Mouse (Mus musculus) CD4-positive, CD25-positive, alpha-beta regulatory T cell, adult 2 months (primary cell): ENCODE data around the gene Lars2.

ENCODE experiments used
- DNase-seq: peaks from one replicate; pipeline ENCODE4 v3.0.0-alpha.2; 2012; ENCODE audit warnings: low read depth, low spot score

Lars2 gene

GRCm38 (mm10) chr9:123475569-123475968 lies 108.8 kb downstream of the Lars2 start:
- no peak for DNase-seq

- DNase-seq = no peak
These were observed 111.4 kb downstream of the Lars2 start for GRCm38 (mm10) chr9:123478031-123478585.

DNA sequence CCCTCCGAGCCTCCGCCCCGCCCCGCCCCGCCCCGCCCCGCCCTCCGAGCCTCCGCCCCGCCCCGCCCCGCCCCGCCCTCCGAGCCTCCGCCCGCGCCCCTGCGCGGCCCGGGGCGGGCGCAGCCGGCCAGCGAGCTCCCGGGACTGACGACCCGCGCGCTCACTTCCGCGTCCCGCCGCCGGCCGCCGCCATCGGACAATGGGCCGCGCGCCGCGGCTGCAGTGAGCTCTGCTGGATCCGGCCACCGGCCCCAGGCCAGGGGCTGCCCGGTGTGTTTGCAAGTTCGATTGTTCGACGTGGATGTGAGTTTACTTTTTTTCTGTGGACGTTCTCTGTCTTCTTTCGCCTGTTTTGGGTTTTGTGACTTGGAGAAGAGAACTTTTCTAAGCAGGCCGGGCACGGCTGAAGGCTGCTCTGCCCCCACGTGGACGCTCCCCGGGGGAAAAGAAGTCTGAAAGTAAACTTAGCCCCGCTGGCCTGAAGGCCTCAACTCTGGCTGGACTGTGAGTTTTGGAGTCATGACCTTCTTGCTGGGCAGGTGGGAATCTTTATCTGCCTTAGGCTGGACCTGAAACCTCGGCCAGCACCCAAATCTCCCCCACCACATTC lies 112.0 kb downstream of the Lars2 start, which contains the start of gene Limd1:
Gene Limd1, plus strand, starts transcription at position 121 of the 610 bp plus-strand sequence.
- DNase-seq = peak; percentile 77

DNA sequence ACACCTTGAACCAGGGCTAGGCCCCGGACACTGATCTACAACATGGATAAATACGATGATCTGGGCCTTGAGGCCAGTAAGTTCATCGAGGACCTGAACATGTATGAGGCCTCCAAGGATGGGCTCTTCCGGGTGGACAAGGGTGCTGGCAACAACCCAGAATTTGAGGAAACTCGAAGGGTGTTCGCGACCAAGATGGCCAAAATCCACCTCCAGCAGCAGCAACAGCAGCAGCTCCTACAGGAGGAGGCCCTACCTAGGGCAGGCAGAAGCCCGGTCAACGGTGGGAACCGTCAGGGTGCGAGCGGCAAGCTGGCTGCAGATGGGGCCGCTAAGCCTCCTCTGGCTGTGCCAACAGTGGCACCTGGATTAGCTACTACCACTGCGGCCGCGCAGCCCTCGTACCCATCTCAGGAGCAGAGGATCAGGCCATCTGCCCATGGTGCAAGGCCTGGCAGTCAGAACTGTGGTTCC lies 112.5 kb downstream of the Lars2 start:
- peak; percentile 33 for DNase-seq

GRCm38 (mm10) chr9:123479876-123480252 lies 113.1 kb downstream of the Lars2 start:
- no peak for DNase-seq

DNA sequence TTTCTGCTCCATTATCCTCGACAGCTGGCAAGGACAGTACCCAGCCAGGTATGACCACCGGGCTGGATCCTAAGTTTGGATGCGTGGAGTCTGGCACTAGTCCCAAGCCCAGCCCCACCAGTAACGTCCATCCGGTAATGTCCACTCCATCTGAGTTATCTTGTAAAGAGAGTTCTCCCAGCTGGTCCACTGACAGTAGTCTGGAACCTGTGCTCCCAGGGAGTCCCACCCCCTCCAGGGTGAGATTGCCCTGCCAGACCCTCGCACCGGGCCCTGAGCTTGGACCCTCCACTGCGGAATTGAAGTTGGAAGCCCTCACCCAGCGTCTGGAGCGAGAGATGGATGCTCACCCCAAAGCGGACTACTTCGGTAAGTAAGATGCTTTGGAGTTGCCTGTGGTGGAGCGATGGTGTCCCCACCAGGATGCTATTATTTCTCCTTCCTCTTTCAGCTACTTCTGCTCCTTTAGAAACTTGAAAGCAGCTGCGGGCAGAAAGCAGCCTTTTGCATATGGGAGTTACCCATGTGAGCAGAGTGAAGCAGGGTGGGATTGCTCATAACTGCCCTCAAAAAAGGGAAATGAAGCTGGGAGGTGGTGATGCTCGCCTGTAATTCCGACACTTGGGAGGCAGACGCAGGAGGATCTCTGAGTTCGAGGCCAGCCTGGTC lies 113.7 kb downstream of the Lars2 start:
- peak; percentile 21 for DNase-seq

DNA sequence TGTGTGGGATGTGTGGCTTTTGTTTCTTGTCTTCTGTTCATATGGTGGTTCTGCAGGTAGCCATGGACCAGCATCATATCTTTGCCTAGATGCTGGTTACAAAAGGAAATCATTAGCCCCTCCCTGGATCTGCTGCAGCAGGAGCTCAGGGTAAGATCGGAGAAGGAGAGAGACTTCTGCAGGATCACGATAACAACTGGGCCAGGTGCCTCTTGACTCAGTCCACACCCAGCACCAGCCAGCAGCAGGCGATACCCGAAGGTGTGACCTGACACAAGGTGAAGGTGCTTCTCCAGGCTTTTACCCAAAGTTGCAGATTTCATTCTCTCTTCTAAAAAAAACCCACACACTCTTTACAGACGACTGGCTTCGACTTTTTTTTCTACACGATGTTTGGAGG lies 114.4 kb downstream of the Lars2 start:
- DNase-seq = no peak

- no peak for DNase-seq
These were observed 116.9 kb downstream of the Lars2 start for GRCm38 (mm10) chr9:123483598-123483997.

GRCm38 (mm10) chr9:123484830-123485229 lies 118.1 kb downstream of the Lars2 start:
- DNase-seq = no peak

- no peak for DNase-seq
These were observed 118.8 kb downstream of the Lars2 start for GRCm38 (mm10) chr9:123485561-123485960.

DNA sequence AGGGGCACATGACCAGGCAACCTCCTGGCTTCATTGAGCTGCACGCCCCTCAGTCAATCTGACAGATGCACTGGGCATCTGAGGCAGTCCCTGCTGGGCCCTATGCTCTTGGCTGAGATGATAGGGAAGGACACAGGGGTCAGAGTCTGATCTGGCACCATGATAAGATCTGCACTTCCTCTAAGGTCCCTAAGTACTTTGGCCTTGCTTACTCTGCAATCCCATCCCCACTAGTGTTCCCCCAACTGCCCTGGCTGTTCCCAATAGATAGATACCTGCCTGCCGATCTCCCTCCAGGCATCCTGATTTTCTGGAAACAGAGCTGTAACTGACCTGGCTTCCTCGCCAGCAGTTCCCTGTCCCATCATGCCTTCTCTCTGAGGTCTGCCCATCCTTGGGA lies 119.9 kb downstream of the Lars2 start:
- no peak for DNase-seq

- DNase-seq = no peak
These were observed 122.3 kb downstream of the Lars2 start for GRCm38 (mm10) chr9:123489073-123489472.

DNA sequence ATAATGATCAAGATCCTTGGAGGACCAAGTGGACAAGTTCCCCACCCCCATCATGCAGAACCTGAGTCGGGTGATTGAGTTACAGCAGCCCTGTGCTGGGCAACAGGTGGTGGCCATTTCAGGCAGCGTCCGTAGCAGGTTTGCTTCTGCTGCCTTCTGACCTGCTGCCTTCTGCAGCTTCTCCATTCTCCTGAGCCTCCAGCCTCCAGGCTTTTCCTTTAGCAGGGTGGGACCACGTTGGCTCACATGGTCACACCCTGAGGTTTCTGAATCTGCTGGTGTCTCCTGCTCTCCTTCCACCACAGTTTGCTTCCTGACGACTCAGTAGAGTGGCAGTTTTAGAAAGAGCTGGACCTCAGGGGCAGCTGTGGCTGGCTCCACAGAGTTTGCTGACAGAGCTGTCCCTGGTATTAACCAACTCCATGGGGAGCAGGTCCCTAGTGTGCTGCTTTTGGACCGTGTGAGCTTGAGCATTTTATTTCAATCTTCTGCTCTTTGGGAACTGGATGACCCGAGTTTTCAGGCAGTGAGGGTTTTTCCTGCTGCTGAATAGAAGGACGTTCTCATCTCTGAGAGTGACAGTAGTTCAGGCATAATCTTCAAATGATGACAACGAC lies 123.1 kb downstream of the Lars2 start:
- no peak for DNase-seq

GRCm38 (mm10) chr9:123490930-123491329 lies 124.2 kb downstream of the Lars2 start:
- DNase-seq = no peak

DNA sequence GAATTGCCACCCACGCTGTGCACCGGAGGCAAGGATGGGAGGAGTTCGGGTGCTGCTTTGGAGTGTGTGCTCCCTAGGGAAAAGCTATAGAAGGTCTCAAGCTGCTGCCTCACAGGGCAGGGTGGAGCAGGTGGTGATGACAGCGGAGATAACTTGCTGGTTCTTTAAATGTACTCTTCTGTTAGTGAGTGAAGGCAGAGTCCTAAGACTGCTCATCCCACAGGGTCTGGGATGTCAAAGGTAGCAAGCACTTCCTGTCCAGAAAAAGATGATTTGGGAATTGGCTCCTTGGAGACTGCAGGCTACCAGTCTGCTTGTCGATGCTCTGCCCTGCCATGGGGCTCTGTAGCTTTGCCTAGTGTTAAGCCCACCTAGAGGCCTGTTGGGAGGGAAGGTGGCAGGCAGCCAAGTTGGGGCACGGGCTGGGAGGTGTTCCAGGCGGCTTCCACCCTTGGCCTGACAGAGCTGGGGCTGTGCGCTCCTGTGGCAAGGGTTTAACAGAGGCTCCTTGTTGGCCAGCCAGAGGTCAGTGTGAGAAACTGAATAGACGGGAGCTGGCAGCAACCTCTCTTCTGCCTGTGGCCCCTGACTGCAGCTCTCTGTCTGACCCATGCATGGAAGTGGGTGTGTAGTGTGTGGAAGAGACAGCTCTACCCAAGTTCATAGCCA lies 125.3 kb downstream of the Lars2 start:
- DNase-seq = no peak

DNA sequence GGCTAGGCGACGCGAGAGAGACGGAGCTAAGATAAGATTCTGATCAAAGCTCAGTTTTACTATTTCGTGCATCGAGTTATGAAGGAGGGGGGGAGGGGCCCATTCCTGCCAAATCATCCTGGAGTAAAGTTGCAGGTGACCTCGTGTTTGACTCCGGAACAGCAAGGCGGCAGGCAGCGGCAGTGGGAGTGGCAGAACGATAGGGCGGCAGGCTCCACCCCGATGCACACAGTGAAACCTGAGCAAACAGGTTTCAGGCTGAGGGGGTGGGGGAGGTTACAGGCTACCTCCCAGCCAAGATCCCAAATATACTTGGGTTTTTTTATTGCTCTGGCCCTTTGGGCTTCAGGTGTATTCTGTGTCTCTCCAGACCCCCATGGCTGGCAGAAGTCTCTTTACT lies 129.9 kb downstream of the Lars2 start:
- no peak for DNase-seq

GRCm38 (mm10) chr9:123497906-123498305 lies 131.2 kb downstream of the Lars2 start:
- peak; percentile 51 for DNase-seq

GRCm38 (mm10) chr9:123500480-123500879 lies 133.8 kb downstream of the Lars2 start:
- no peak for DNase-seq

DNA sequence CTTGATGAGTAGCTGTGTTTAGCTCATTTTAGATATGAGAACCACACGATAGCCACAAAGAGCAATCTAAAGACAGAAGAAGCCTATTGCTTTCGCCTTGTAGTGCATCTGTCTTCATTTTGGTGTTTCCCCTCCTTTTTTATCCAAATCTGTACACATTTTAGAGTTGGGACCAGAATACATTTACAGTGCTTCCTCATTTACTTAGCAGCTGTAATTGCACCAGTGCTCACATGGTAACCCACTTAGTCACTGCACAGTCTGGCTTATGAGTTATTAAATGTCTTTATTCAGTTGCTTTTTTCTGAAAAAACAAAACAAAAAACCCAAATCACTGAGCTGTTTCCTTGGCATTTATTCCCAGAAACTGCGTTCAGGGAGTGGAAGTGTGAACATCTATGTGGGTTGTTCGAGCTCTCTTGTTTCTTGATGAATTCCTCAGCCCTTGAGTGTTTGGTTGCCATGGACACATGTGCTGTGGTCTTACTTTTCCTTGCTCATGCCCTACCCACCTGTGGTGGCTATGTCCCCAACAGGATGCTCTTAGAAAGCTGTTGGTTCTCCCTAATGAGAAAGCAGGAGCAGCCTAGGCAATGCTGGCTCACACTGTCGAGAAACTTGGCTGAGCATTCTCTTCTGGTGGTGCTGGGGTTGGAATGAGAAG lies 136.6 kb downstream of the Lars2 start:
- no peak for DNase-seq

DNA sequence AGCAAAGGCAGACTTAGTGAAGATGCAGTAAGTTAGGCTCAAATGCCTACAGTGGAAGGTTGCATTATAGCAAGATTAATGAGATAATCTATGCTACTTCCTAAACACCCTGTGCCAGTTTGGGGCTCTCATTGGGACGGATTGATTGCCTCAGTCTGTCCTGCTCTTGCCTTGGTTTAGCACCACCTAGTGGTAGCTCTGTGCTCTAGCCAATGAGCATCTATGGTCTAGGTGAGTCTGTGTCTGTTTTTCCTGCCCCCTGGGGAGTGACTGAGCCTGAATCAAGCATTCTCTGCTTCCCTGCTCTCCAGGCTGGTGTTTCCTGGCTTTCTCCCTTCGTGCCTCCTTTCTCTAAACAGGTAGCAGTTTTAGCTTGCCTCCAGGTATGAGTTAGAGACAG lies 137.6 kb downstream of the Lars2 start:
- peak; percentile 86 for DNase-seq

GRCm38 (mm10) chr9:123505598-123505997 lies 138.9 kb downstream of the Lars2 start:
- no peak for DNase-seq
